Mouse (Mus musculus) G1E (cell line): ENCODE measurements around the gene Gm2022.
"Not testable (repeated sequence)": the region's sequence is repeated elsewhere in the genome, so short reads cannot be mapped to it uniquely, and the experiment has no call there.

Experiments used
- CTCF ChIP-seq: IDR thresholded peaks from 2 replicates; pipeline ENCODE4 v1.5.1; 2012; ENCODE audit warnings: low read depth, low read length, inconsistent platforms, mixed read lengths
- GATA1 ChIP-seq: IDR thresholded peaks from 2 replicates; pipeline ENCODE4 v1.6.1; 2012; ENCODE audit warnings: borderline replicate concordance, low read length, inconsistent platforms, mixed read lengths
- GATA2 ChIP-seq: IDR thresholded peaks from 2 replicates; pipeline ENCODE4 v1.6.1; 2012; ENCODE audit warnings: low read depth, low read length, inconsistent platforms, borderline replicate concordance
- POLR2AphosphoS5 ChIP-seq: IDR thresholded peaks from 2 replicates; pipeline ENCODE4 v1.6.1; 2012; ENCODE audit warnings: low read depth, low read length, inconsistent platforms; ENCODE audit not compliant: insufficient replicate concordance
- TAL1 ChIP-seq: conservative IDR thresholded peaks from 2 replicates; pipeline ENCODE4 v1.6.1; 2012; ENCODE audit warnings: low read depth, low read length, inconsistent platforms, mixed read lengths

GRCm38 (mm10) chr12:87863638-87864037 lies 31.5 kb upstream of the Gm2022 start:
- not testable (repeated sequence) for TF ChIP-seq CTCF, GATA2, GATA1, TAL1, POLR2AphosphoS5
